Mouse (Mus musculus) right cerebral cortex, postnatal 25 days (tissue): ENCODE measurements at regions not wholly inside any gene's neighbourhood (a gene's known extent, or its start where the extent isn't known, plus 50 kb on each side); places are given as distances from the start of the nearest gene placed in this dataset.

Experiments used
- DNase-seq: peaks from one replicate; pipeline ENCODE4 v3.0.0; 2022

GRCm38 (mm10) chr11:25157861-25158245 is 1052.7 kb downstream of the 5730522E02Rik start:
- DNase-seq: no peak

GRCm38 (mm10) chr11:25158884-25159283 is 1051.7 kb downstream of the 5730522E02Rik start:
- no peak for DNase-seq

- DNase-seq: no peak
Observed at GRCm38 (mm10) chr11:25167939-25168338, 1042.6 kb downstream of the 5730522E02Rik start.

- DNase-seq: no peak
Observed at GRCm38 (mm10) chr11:25171048-25171447, 1039.5 kb downstream of the 5730522E02Rik start.
